Mouse (Mus musculus) liver, embryonic 14.5 days (tissue): ENCODE results near the gene Ace.

Source experiments
- CTCF ChIP-seq: IDR thresholded peaks from 2 replicates; pipeline ENCODE4 v1.5.1; 2016; ENCODE audit warnings: antibody characterized with exemption, low read depth, control low read depth
- EP300 ChIP-seq: IDR thresholded peaks from 2 replicates; pipeline ENCODE4 v1.6.1; 2016; ENCODE audit warnings: antibody characterized with exemption, low read depth

DNA sequence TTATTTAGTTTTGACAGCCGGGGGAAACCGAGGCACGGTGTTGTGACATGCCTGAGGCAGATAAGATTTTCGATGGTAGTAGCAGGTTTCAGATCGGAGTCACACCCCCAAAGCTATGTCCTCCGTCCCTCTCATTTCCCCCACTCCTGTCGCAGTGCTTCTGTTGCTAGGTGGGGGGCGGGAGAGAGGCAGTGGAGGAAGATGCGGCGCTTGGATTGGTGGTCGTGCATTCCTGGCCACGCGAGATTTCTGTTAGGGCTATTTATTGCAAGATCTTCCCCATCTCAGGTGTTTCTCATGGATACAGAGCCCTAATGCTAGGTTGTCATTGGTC is 69.6 kb downstream of the Ace start:
- no peak for TF ChIP-seq EP300
- peak; percentile 30; the same call in 1 of the 2 replicates for TF ChIP-seq CTCF
